Mouse (Mus musculus): ENCODE data around the gene Grxcr1. TPM values are rescaled to one million over a fixed set of nuclear protein-coding genes. Genes with fewer than 3 reads are reported as not detected.

Grxcr1 gene
- polyA plus RNA-seq (2017; shearing (Covaris generic)): not detected

GRCm38 (mm10) chr5:68031744-68032143 lies at the start of gene Grxcr1:
Gene Grxcr1, plus strand, starts transcription at chr5:68031835.

Other genes starting within 250 kb of the Grxcr1 start
- 10 to 100 TPM; 23.2 to 29.3 TPM for gene Atp8a1, start 184.4 kb upstream of the Grxcr1 start, polyA plus RNA-seq (2017; shearing (Covaris generic))
- gene Gm5108, start 90.2 kb upstream of the Grxcr1 start, polyA plus RNA-seq (2017; shearing (Covaris generic)): not detected
- gene Gm21905, start 85.4 kb upstream of the Grxcr1 start, polyA plus RNA-seq (2017; shearing (Covaris generic)): not detected

Data from activated CD4-positive, CD25-positive, alpha-beta regulatory T cell (primary cell).